Mouse (Mus musculus): ENCODE measurements around the gene S100a7a. TPM values are rescaled to one million over a fixed set of nuclear protein-coding genes. Genes with fewer than 3 reads are reported as not detected.

Gene S100a7a
- polyA plus RNA-seq, 1 experiment from 2014 or later, result not detected

DNA sequence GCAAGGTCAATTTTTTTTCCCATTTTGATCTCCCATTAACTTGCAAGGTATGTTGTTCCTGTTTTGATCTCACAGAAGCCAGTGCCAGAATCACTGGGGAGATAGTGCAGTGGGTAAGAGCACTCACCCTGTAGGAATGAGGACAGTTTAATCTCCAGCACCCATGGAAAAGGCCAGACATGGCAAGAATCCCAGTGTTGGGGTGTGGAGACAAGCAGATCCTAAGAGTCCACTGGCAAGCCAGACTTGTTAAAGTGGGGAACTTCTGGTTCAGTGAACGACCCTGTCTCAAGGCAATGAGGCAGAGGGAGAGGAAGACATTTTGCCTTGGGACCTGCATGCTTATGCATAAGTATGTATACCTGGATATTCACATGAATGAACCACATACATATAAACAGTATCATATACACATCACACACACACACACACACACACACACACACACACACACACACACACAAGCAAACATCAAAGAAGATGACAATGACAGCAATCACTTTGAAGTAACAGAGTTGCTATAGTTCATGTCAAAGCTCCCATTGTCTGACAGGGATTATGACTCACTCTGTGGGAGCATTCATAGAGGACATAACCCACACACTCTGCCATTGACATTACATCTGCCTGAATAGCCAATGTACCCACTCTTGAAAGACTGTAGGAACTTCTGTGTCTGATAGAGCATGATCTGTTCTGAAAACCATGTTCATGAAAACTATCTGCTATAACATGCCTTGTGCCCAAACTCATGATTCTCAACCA, 15.1 kb upstream of the S100a7a start:
- no peak overlapping the region for H3K4me2 ChIP-seq (ENCODE audit: low read depth, low read length)
- H3K4me3 ChIP-seq (ENCODE audit: low read depth, low read length), result no peak overlapping the region
- no peak overlapping the region for H3K9ac ChIP-seq (replicated peaks)
- no peaks in the 10 kb centered on the region for H3K27me3 ChIP-seq (ENCODE audit: insufficient read depth, low read length)
- no peak for ATAC-seq
- H3K27ac ChIP-seq (ENCODE audit: low read depth), result no peak overlapping the region
- H3K9me3 ChIP-seq (ENCODE audit: low read length), result no peaks in the 10 kb centered on the region
- TF ChIP-seq EP300 (IDR thresholded peaks at IDR 0.05; ENCODE audit: low read depth) (no peak), CTCF (IDR thresholded peaks at IDR 0.05; ENCODE audit: low read depth) (no peak)
- no peaks in the 10 kb centered on the region for H3K4me1 ChIP-seq (ENCODE audit: insufficient read depth)
- 31% methylated on average over 1 of the region's 1 CpGs for WGBS (ENCODE audit: insufficient replicate concordance)
- no peaks in the 10 kb centered on the region for H3K36me3 ChIP-seq (replicated peaks; ENCODE audit: insufficient read depth, low read length)
- no peak for DNase-seq

DNA sequence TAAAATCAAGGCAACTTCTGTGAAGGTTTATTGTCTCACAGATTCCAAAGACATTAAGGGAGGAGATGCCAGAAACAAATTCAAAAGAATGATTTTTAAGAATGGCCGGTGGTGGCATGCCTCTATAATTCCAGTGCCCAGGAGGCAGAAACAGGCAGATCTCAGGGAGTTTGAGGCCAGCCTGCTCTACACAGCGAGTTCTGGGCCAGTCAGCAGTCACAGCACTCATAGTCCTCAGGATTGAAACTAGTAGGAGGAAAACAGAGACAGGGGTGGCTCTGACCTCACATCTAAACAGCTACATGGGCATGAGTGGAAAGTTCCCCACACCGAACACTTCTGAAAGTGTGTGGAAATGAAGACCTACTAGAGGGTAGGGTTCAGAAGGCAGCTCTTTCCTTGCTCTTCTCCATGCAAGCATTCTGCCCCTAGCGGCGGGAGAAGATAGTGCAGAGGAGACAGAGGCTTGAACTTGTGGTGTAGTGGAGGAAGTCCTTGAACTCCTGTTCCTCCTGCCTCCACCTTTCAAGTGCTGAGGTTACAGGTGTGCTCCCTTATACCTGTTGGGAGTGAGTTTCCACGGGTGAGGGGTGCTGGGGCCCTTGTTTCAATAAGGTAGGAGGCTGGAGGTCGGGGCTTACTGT, 14.2 kb upstream of the S100a7a start:
- peak; percentile 58 for DNase-seq

DNA sequence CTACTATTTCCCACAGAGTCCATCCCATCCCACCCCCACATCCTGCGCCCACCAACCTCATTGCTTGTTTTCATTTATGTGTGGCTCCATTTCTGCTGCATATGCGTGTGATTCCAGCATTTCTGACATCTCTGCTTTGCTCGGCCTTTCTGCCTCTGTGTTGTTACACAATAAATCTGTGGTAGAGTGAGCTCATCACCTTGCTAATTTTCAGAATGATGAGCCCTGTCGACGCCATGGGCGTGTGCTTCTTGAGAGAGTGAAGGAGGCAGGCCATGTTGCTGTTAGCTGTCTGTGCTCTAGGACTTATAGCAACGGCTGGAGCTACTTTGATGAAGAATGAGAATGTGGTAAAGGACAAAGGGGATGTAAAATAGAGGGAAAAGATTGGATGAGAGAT, 12.8 kb upstream of the S100a7a start:
- H3K4me1 ChIP-seq (ENCODE audit: insufficient read depth), result no peaks in the 10 kb centered on the region
- H3K4me2 ChIP-seq (ENCODE audit: low read depth, low read length), result no peak overlapping the region
- no peak overlapping the region for H3K4me3 ChIP-seq (ENCODE audit: low read depth, low read length)
- H3K9ac ChIP-seq (replicated peaks), result no peak overlapping the region
- 65% methylated on average over 7 of the region's 7 CpGs for WGBS (ENCODE audit: insufficient replicate concordance)
- DNase-seq (no peak), ATAC-seq (no peak)
- no peak overlapping the region for H3K27ac ChIP-seq (ENCODE audit: low read depth)
- TF ChIP-seq CTCF (IDR thresholded peaks at IDR 0.05; ENCODE audit: low read depth) (no peak), EP300 (IDR thresholded peaks at IDR 0.05; ENCODE audit: low read depth) (no peak)
- H3K27me3 ChIP-seq (ENCODE audit: insufficient read depth, low read length), result no peaks in the 10 kb centered on the region
- H3K36me3 ChIP-seq (replicated peaks; ENCODE audit: insufficient read depth, low read length), result no peaks in the 10 kb centered on the region
- H3K9me3 ChIP-seq (ENCODE audit: low read length), result no peaks in the 10 kb centered on the region

More for the DNA sequence above, 14.2 kb upstream of the S100a7a start:
- no peak overlapping the region for H3K4me3 ChIP-seq (ENCODE audit: low read depth, low read length)
- 48% methylated on average over 7 of the region's 7 CpGs for WGBS (ENCODE audit: insufficient replicate concordance)
- no peak for TF ChIP-seq EP300 (IDR thresholded peaks at IDR 0.05; ENCODE audit: low read depth)
- peak; percentile 83 for TF ChIP-seq CTCF (IDR thresholded peaks at IDR 0.05; ENCODE audit: low read depth)
- no peak overlapping the region for H3K4me2 ChIP-seq (ENCODE audit: low read depth, low read length)
- no peak overlapping the region for H3K27ac ChIP-seq (ENCODE audit: low read depth)
- H3K4me1 ChIP-seq (ENCODE audit: insufficient read depth), result no peaks in the 10 kb centered on the region
- H3K9me3 ChIP-seq (ENCODE audit: low read length), result no peaks in the 10 kb centered on the region
- H3K36me3 ChIP-seq (replicated peaks; ENCODE audit: insufficient read depth, low read length), result no peaks in the 10 kb centered on the region
- H3K27me3 ChIP-seq (ENCODE audit: insufficient read depth, low read length), result no peaks in the 10 kb centered on the region
- ATAC-seq, result no peak
- H3K9ac ChIP-seq (replicated peaks), result no peak overlapping the region

DNA sequence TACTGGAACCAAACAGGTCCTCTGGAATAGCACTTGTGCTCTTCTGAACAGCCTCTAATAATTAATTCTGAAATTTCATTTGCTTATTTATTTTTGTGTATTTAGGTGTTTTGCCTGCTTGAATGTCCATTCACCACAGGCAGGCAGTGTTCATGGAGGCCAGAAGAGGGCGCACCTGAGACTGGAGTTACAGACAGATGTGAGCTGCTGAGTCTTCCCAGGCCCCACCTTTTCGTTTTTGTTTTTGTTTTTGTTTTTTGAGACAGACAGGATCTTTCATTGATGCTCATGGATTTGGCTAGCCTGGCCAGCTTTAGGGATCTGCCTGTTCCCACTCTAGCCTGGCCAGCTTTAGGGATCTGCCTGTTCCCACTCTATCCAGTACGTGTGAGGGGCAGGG, 9.6 kb upstream of the S100a7a start:
- H3K4me2 ChIP-seq (ENCODE audit: low read depth, low read length), result no peak overlapping the region
- H3K27me3 ChIP-seq (ENCODE audit: insufficient read depth, low read length), result no peaks in the 10 kb centered on the region
- H3K9ac ChIP-seq (replicated peaks), result no peak overlapping the region
- 37% methylated on average over 3 of the region's 3 CpGs for WGBS (ENCODE audit: insufficient replicate concordance)
- DNase-seq (peak; percentile 54), ATAC-seq (no peak)
- H3K4me3 ChIP-seq (ENCODE audit: low read depth, low read length), result no peak overlapping the region
- no peak overlapping the region for H3K27ac ChIP-seq (ENCODE audit: low read depth)
- no peaks in the 10 kb centered on the region for H3K36me3 ChIP-seq (replicated peaks; ENCODE audit: insufficient read depth, low read length)
- H3K4me1 ChIP-seq (ENCODE audit: insufficient read depth), result no peaks in the 10 kb centered on the region
- H3K9me3 ChIP-seq (ENCODE audit: low read length), result no peaks in the 10 kb centered on the region
- TF ChIP-seq CTCF (IDR thresholded peaks at IDR 0.05; ENCODE audit: low read depth) (peak; percentile 70), EP300 (IDR thresholded peaks at IDR 0.05; ENCODE audit: low read depth) (no peak)

DNA sequence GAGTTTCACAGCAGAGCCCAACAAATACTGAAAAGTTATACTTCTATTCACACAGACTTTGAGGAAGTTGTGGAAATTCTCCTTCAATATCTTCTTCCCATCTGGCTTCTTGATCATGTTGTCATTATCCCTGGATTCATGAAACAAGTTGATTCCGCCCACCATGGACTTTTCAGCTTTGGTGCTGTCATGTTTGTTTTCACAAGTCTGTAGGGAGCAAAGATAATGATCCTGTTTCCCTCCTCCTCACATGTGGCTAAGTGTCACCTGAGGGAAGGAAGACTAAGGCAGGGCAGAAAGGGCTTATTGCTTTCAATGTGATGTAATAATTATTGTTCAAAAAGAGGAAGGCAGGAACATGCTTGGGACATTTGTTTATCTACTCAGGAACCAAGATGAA, 6.5 kb upstream of the S100a7a start:
- ATAC-seq (no peak), DNase-seq (peak; percentile 2)
- WGBS (ENCODE audit: insufficient replicate concordance), result 82% methylated on average over 1 of the region's 1 CpGs
- H3K9ac ChIP-seq (replicated peaks), result no peak overlapping the region
- no peaks in the 10 kb centered on the region for H3K36me3 ChIP-seq (replicated peaks; ENCODE audit: insufficient read depth, low read length)
- H3K4me3 ChIP-seq (ENCODE audit: low read depth, low read length), result no peak overlapping the region
- H3K4me1 ChIP-seq (ENCODE audit: insufficient read depth), result no peaks in the 10 kb centered on the region
- H3K27ac ChIP-seq (ENCODE audit: low read depth), result no peak overlapping the region
- no peak for TF ChIP-seq EP300 (IDR thresholded peaks at IDR 0.05; ENCODE audit: low read depth)
- TF ChIP-seq CTCF (IDR thresholded peaks at IDR 0.05; ENCODE audit: low read depth), result no peak
- no peaks in the 10 kb centered on the region for H3K27me3 ChIP-seq (ENCODE audit: insufficient read depth, low read length)
- H3K9me3 ChIP-seq (ENCODE audit: low read length), result no peaks in the 10 kb centered on the region
- no peak overlapping the region for H3K4me2 ChIP-seq (ENCODE audit: low read depth, low read length)

DNA sequence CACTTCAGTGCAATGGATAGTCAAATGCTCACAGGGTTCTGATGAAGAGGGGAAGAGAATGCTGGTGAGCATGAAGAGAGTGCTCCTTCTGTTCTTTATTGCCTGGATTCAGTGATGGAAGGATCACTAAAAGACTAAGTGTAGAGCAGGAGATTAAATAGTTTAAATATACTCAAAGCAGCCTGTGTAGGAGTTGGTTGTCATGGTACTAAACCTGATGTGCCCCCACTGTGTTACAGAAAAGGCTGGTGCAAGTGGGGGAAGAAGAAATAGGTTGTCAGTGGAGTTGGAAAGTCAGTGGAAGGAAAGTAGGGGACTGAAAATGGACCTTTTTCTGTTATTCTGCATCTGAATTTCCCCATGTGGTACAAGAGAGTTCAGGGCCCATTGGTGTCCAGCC, 4.8 kb upstream of the S100a7a start:
- H3K9me3 ChIP-seq (ENCODE audit: low read length), result no peaks in the 10 kb centered on the region
- H3K4me3 ChIP-seq (ENCODE audit: low read depth, low read length), result no peak overlapping the region
- DNase-seq (no peak), ATAC-seq (no peak)
- H3K9ac ChIP-seq (replicated peaks), result no peak overlapping the region
- H3K4me2 ChIP-seq (ENCODE audit: low read depth, low read length), result no peak overlapping the region
- H3K27ac ChIP-seq (ENCODE audit: low read depth), result no peak overlapping the region
- H3K27me3 ChIP-seq (ENCODE audit: insufficient read depth, low read length), result no peaks in the 10 kb centered on the region
- H3K4me1 ChIP-seq (ENCODE audit: insufficient read depth), result no peaks in the 10 kb centered on the region
- H3K36me3 ChIP-seq (replicated peaks; ENCODE audit: insufficient read depth, low read length), result no peaks in the 10 kb centered on the region
- no peak for TF ChIP-seq EP300 (IDR thresholded peaks at IDR 0.05; ENCODE audit: low read depth)
- TF ChIP-seq CTCF (IDR thresholded peaks at IDR 0.05; ENCODE audit: low read depth), result no peak
